Mouse (Mus musculus) CH12.LX (cell line): ENCODE measurements around the gene Ccdc162. TPM values are rescaled to one million over a fixed set of nuclear protein-coding genes. Genes with fewer than 3 reads are reported as not detected.

Experiments used
- DNase-seq: peaks from one replicate; pipeline ENCODE4 v3.0.0-alpha.2; 2013; ENCODE audit errors: extremely low read depth
- H3K27ac ChIP-seq: 2 replicates; pipeline ENCODE4 v1.5.1; 2012; ENCODE audit warnings: low read depth, mild to moderate bottlenecking, control low read depth, moderate library complexity; ENCODE audit not compliant: insufficient read depth
- H3K27me3 ChIP-seq: replicated peaks from 2 replicates; pipeline ENCODE3; 2012; ENCODE audit warnings: inconsistent platforms
- H3K36me3 ChIP-seq, 2 experiments: replicated peaks in 1 of 2; 2 replicates each; pipeline versions ENCODE3 to v1.6.1; 2012; ENCODE audit warnings: inconsistent platforms in 1 of 2, low read length in 1 of 2, mild to moderate bottlenecking in 1 of 2, mixed read lengths in 1 of 2, moderate library complexity in 1 of 2; ENCODE audit not compliant: control insufficient read depth in 1 of 2, insufficient read depth in 1 of 2
- H3K4me1 ChIP-seq, 2 experiments: 2 replicates each; pipeline ENCODE4 v1.6.1; 2012; ENCODE audit warnings: inconsistent platforms in 1 of 2, moderate library complexity in 1 of 2; ENCODE audit not compliant: insufficient read depth in 2 of 2, control insufficient read depth in 1 of 2
- H3K4me2 ChIP-seq: 2 replicates; pipeline ENCODE4 v1.6.1; 2012; ENCODE audit warnings: low read depth, mild to moderate bottlenecking, control low read depth; ENCODE audit not compliant: poor library complexity, insufficient read depth, severe bottlenecking
- H3K4me3 ChIP-seq, 3 experiments: fragments of 150-350 bp in 1 of 3; sonication (generic) in 1 of 3; replicated peaks in 1 of 3; 2 replicates each; pipeline versions ENCODE3 to v1.5.1; 2011 to 2012; ENCODE audit warnings: low read depth in 2 of 3, low read length in 2 of 3, mild to moderate bottlenecking in 2 of 3, moderate library complexity in 2 of 3, control low read depth in 1 of 3, improper control_type of control experiment in 1 of 3, inconsistent platforms in 1 of 3, mixed read lengths in 1 of 3; ENCODE audit not compliant: poor library complexity in 1 of 3
- H3K79me2 ChIP-seq: replicated peaks from 2 replicates; pipeline ENCODE4 v1.6.1; 2012; ENCODE audit warnings: mild to moderate bottlenecking, moderate library complexity; ENCODE audit not compliant: control insufficient read depth, poor library complexity, insufficient read depth, severe bottlenecking; ENCODE audit errors: extremely low read depth
- H3K9ac ChIP-seq: 2 replicates; pipeline ENCODE4 v1.6.1; 2012; ENCODE audit warnings: low read depth, mild to moderate bottlenecking, control low read depth, moderate library complexity; ENCODE audit not compliant: insufficient read depth
- H3K9me3 ChIP-seq: replicated peaks from 2 replicates; pipeline ENCODE3; 2012; ENCODE audit warnings: low read length, inconsistent platforms, mixed read lengths
- CHD1 ChIP-seq: IDR thresholded peaks from 2 replicates; pipeline ENCODE4 v1.6.1; 2012; ENCODE audit warnings: low read depth, low read length, improper control_type of control experiment, inconsistent platforms
- CHD2 ChIP-seq: IDR thresholded peaks from 2 replicates; pipeline ENCODE4 v1.6.1; 2011; ENCODE audit warnings: low read length, improper control_type of control experiment
- EP300 ChIP-seq: IDR thresholded peaks from 2 replicates; pipeline ENCODE4 v1.6.1; 2011; ENCODE audit warnings: low read length, improper control_type of control experiment
- ETS1 ChIP-seq: conservative IDR thresholded peaks from 2 replicates; pipeline ENCODE4 v1.6.1; 2012; ENCODE audit warnings: low read depth, mild to moderate bottlenecking, inconsistent platforms, low read length, improper control_type of control experiment, moderate library complexity
- GABPA ChIP-seq: IDR thresholded peaks from 2 replicates; pipeline ENCODE4 v1.6.1; 2012; ENCODE audit warnings: low read depth, low read length, improper control_type of control experiment, inconsistent platforms; ENCODE audit not compliant: insufficient replicate concordance
- JUND ChIP-seq: conservative IDR thresholded peaks from 2 replicates; pipeline ENCODE4 v1.6.1; 2011; ENCODE audit warnings: low read depth, low read length, improper control_type of control experiment
- MAFK ChIP-seq: IDR thresholded peaks from 2 replicates; pipeline ENCODE4 v1.6.1; 2011; ENCODE audit warnings: low read length, improper control_type of control experiment; ENCODE audit not compliant: insufficient replicate concordance
- PAX5 ChIP-seq: IDR thresholded peaks from 2 replicates; pipeline ENCODE4 v1.6.1; 2012; ENCODE audit warnings: low read length, inconsistent platforms, mixed read lengths
- POLR2AphosphoS2 ChIP-seq: IDR thresholded peaks from 2 replicates; pipeline ENCODE4 v1.6.1; 2011; ENCODE audit warnings: low read depth, low read length, improper control_type of control experiment
- RAD21 ChIP-seq: IDR thresholded peaks from 2 replicates; pipeline ENCODE4 v1.6.1; 2011; ENCODE audit warnings: low read depth, mild to moderate bottlenecking, low read length, improper control_type of control experiment, moderate library complexity
- RCOR1 ChIP-seq: conservative IDR thresholded peaks from 2 replicates; pipeline ENCODE4 v1.6.1; 2012; ENCODE audit warnings: low read depth, mild to moderate bottlenecking, inconsistent platforms, low read length, improper control_type of control experiment
- SMC3 ChIP-seq: IDR thresholded peaks from 2 replicates; pipeline ENCODE4 v1.6.1; 2011; ENCODE audit warnings: low read depth, low read length, improper control_type of control experiment
- TBP ChIP-seq: conservative IDR thresholded peaks from 2 replicates; pipeline ENCODE4 v1.6.1; 2011; ENCODE audit warnings: low read depth, low read length, improper control_type of control experiment
- TCF12 ChIP-seq: IDR thresholded peaks from 2 replicates; pipeline ENCODE4 v1.6.1; 2014; ENCODE audit warnings: low read depth, mild to moderate bottlenecking, inconsistent platforms, low read length, improper control_type of control experiment
- USF1 ChIP-seq: IDR thresholded peaks from 2 replicates; pipeline ENCODE4 v1.6.1; 2014; ENCODE audit warnings: low read depth, mild to moderate bottlenecking, inconsistent platforms, low read length, improper control_type of control experiment
- USF2 ChIP-seq: conservative IDR thresholded peaks from 2 replicates; pipeline ENCODE4 v1.6.1; 2011; ENCODE audit warnings: low read depth, low read length, improper control_type of control experiment
- ZC3H11A ChIP-seq: IDR thresholded peaks from 2 replicates; pipeline ENCODE4 v1.6.1; 2012; ENCODE audit warnings: low read depth, mild to moderate bottlenecking, inconsistent platforms, low read length, improper control_type of control experiment
- ZKSCAN1 ChIP-seq: IDR thresholded peaks from 2 replicates; pipeline ENCODE4 v1.6.1; 2012; ENCODE audit warnings: low read depth, inconsistent platforms, low read length, improper control_type of control experiment, borderline replicate concordance
- ZMIZ1 ChIP-seq: IDR thresholded peaks from 2 replicates; pipeline ENCODE4 v1.6.1; 2012; ENCODE audit warnings: low read depth, mild to moderate bottlenecking, inconsistent platforms, low read length, improper control_type of control experiment
- ZNF384 ChIP-seq: IDR thresholded peaks from 2 replicates; pipeline ENCODE4 v1.6.1; 2012; ENCODE audit warnings: low read depth, low read length, improper control_type of control experiment, inconsistent platforms
- dilution Hi-C: fragments of 300-500 bp; cut with MboI; formaldehyde crosslinking; loops from 2 replicates; pipeline ENCODE4 v1.14.3; 2020; ENCODE audit warnings: low sequenced_read_pairs; ENCODE audit not compliant: extremely low pct_unique_long_range_greater_than_20kb, extremely low pct_ligation_motif_present
- in situ Hi-C: fragments of 300-500 bp; cut with MboI; formaldehyde crosslinking; loops from 3 replicates; pipeline ENCODE4 v1.14.3; 2019; ENCODE audit warnings: low sequenced_read_pairs, low pct_ligation_motif_present, low pct_unique_long_range_greater_than_20kb, mixed read lengths
- polyA plus RNA-seq: library from polyadenylated mRNA; unstranded; fragments of >175 nt; gene quantifications from 2 replicates; pipeline ENCODE4 v1.2.1, GENCODE M21; 2012; ENCODE audit warnings: low read depth; ENCODE audit not compliant: insufficient read length
- total RNA-seq, 2 experiments: library from RNA; depleted of rRNA; stranded (reverse); fragments of 300-350 nt in 1 of 2; fragments of >200 nt in 1 of 2; gene quantifications; 2 replicates each; pipeline ENCODE4 v1.2.3; 2012 to 2014

Gene Ccdc162
- total and polyA plus RNA-seq, 3 experiments: 0.64 to 1.3 (median 1.3) TPM

- TF ChIP-seq TBP (peak; percentile 50; the same call in 1 of the 2 replicates), CHD2 (peak; percentile 96)
Measured at GRCm38 (mm10) chr10:41573190-41573589, 143.2 kb downstream of the Ccdc162 start (continued).

GRCm38 (mm10) chr10:41572274-41572673, 144.2 kb downstream of the Ccdc162 start:
- DNase-seq: no peak
- Histone ChIP-seq H3K4me3 (no peak overlapping the region), H3K4me2 (no peak overlapping the region), H3K9me3 (no peaks in the 10 kb centered on the region), H3K79me2 (no peaks in the 10 kb centered on the region), H3K27ac (no peak overlapping the region), H3K4me1 (peaks cover 24 to 54% of the 10 kb centered on the region in 2 experiments), H3K27me3 (no peaks in the 10 kb centered on the region), H3K9ac (no peak overlapping the region), H3K36me3 (no peaks in the 10 kb centered on the region)
- in situ Hi-C loops: no loop called here
- dilution Hi-C loops: no loop called here
- TF ChIP-seq PAX5 (no peak), USF2 (no peak), ETS1 (no peak), ZMIZ1 (no peak), JUND (no peak), TCF12 (no peak), RCOR1 (no peak), POLR2AphosphoS2 (no peak), CHD2 (no peak), RAD21 (no peak), SMC3 (no peak), ZKSCAN1 (no peak), USF1 (no peak), ZC3H11A (no peak), TBP (no peak), GABPA (no peak), ZNF384 (no peak), CHD1 (no peak), MAFK (no peak), EP300 (no peak)

- DNase-seq: no peak
- in situ Hi-C loops (no loop called here), dilution Hi-C loops (no loop called here)
- no peak overlapping the region for H3K27ac ChIP-seq
- H3K36me3 ChIP-seq: no peaks in the 10 kb centered on the region
- H3K4me1 ChIP-seq: peaks cover 24 to 53% of the 10 kb centered on the region in 2 experiments
- H3K4me3 ChIP-seq: no peak overlapping the region
- H3K9me3 ChIP-seq: no peaks in the 10 kb centered on the region
- no peak overlapping the region for H3K9ac ChIP-seq
- H3K27me3 ChIP-seq: no peaks in the 10 kb centered on the region
- TF ChIP-seq MAFK (no peak), SMC3 (peak; percentile 9; the same call in 1 of the 2 replicates)
- H3K4me2 ChIP-seq: no peak overlapping the region
- H3K79me2 ChIP-seq: no peaks in the 10 kb centered on the region
Measured at GRCm38 (mm10) chr10:41571065-41571464, 145.4 kb downstream of the Ccdc162 start.
